Mouse (Mus musculus) retina, postnatal 7 days (tissue): Measurements from ENCODE around the gene Tdrkh.

ENCODE experiments used
- DNase-seq: peaks from one replicate; pipeline ENCODE4 v3.0.0-alpha.2; 2012; ENCODE audit warnings: low read depth, low spot score

The Tdrkh gene

DNA sequence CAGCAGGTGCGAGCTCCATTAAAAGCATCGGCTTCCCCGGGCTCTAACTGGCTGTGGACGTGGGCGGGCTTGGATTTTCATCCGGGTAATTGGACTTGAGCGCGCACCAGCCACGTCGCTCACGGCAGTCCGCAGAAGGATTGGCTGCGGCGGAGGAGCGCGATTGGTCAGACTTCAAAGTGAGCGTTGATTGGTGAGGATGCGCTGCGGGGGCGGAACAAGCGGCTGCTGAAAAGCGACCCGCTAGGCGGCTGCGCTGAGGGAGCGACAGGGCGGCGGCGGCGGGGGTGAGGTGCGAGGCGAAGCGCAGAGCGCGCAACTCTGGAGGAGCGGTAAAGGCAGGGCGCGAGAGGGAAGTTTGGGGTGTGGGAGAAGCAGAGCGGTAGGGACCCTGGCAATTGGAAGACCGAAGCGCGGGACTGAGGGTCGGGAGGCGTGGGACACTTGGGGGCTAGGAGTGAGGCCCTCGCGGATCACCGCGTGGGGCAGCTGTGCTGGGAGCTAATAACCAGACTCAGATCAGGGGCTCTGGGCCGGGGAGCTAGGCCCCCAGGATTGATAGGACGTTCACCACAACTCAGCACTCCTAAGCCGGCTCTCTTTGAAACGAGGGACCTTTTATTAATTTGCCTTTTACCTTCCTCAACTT is at the start of gene Tdrkh:
Gene Tdrkh, plus strand, starts transcription at position 243 of the 649 bp plus-strand sequence.
- DNase-seq = peak; percentile 95

DNA sequence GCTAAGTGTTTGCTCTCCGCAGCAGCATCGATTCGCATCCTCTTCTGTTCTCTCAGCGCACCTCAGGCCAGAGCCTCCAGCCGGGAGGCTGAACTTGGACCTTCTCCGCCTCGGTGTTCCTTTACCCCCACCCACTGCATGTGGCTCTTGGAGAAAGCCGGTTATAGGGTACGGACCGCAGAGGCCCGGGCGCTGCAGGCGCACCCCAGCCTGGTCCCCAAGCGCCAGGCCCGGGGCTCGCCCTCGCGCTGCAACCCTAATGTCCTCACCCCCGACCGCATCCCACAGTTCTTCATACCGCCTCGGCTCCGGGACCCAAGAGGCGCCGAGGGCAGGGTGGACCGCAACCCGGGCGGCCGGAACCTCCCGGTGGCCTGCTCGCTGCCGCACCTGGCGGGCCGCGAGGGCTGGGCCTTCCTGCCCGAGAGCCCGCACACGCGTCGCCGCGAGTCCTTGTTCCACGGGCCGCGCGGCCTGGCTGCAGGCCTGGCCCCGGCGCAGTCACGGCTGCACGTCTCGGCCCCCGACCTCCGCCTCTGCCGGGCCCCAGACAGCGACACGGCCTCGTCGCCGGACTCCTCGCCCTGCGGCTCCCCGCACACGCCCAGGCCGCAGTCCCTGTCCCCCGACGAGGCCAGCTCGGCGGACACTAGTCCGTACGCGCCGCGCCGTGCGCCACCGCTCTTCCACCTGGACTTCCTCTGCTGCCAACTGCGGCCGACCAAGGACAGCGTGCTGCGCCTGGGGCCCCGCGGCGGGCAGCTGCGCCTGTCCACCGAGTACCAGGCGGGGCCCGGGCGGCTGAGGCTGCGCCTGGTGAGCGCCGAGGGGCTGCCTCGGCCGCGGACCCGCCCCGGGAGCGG is 49.6 kb upstream of the Tdrkh start:
- DNase-seq = peak; percentile 43

DNA sequence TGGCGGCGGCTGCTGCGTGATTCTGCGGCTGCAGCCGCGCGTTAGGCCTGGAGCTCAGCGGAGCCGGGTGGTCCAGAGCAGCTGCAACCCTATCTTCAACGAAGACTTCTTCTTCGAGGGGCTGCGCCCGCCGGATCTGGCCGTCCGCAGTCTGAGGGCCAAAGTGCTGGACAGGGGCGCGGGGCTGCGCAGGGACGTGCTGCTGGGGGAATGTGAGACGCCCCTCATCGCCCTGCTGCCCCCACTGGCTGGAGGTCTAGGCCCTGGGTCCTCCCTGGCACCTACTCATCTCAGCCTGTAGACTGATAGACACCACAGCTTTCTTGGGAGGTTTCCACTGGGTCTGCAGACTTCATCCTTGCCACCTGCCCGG is 48.9 kb upstream of the Tdrkh start:
- DNase-seq = no peak

DNA sequence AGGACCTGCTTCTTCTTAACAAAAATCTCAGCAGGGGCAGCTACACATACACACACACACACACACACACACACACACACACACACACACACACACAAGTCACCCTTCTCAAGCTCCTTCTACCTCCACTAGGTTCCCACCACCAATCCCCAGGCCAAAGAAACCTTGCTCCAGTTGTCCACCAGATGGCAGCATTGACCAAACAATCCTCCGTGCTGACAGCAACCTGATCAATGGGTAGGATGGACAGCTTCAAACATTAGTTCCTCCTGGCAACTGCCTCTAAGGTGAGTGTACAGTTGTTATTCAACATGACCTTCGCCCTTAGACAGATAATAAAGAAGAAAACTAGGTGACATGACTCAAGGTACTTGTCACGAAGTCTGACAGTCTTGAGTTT is 46.3 kb upstream of the Tdrkh start:
- peak; percentile 85 for DNase-seq

DNA sequence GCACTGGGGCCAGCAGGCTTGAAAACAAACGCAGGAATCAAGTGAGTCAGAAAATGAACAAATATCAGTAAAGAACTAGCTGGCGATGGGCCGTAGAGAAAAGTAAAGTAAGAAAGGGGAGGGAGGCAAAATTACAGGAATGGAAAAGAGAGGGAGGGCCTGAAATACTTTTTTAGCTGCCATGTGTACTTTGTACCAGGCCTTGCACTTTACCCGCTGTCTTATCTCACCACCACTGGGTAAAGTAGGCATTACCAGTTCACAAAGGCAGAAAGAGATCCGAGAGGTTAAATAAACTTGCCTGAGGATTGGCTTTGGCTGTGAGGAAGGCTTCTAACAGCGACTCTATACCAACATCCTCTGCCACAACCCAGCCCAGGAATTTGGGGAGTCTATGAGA is 45.6 kb upstream of the Tdrkh start:
- no peak for DNase-seq

DNA sequence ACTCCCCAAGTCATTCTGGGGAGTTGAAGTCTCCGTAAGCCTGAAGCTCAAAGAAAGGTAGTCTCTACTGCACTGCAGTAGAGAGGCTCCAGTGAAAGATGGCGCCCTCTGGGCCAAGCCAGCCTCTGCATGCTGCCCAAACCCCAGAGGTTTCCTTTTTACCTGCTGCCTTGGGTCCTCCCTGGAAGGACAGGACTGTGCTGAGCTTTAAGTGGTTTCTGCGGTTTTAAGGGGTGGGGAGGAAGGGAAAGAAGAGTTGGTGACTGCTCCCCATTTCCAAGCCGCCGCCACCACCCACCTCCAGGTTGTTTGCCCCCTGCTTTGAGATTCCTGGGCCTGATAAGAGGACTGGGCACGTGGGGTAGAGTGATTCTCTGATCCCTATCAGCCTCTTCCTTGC is 44.4 kb upstream of the Tdrkh start:
- DNase-seq = no peak

DNA sequence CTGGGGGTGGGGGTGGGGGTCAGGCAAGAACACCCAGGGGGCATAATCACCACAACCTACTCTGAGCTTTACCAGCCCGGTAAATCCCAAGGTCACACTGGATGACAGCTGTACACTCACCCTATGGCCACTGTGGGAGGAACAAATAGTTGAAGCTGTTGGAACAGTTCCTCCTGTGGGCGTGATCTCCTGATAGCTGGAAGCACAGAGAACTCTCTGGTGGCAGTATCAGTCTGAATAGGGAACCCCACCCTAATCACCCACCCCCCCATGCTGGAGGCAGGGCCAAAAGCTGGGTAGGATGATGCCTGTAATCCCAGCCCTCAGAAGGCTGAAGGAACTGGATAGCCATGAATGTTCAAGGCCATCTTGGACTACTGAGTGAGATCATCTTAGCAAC is 43.4 kb upstream of the Tdrkh start:
- DNase-seq = no peak

DNA sequence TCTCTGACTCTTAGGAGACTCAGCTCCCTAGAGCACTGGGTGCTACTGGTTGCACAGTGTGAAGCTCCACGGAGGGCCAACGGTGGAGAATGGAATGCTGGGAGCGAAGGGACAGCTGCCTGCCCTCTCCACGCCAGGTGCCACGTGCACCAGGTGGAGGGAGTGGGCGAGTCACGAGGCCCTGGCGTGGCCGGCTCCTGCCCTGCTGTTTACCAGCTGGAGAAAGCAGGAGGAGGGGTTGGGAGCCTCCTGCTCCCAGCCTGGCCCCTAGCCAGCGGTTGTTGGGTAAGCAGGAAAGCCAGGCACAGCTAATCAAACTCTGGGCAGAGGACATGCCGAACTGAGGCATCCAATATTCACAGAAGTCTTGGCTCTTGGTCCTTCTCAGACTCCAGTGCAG is 41.4 kb upstream of the Tdrkh start:
- DNase-seq = peak; percentile 71

DNA sequence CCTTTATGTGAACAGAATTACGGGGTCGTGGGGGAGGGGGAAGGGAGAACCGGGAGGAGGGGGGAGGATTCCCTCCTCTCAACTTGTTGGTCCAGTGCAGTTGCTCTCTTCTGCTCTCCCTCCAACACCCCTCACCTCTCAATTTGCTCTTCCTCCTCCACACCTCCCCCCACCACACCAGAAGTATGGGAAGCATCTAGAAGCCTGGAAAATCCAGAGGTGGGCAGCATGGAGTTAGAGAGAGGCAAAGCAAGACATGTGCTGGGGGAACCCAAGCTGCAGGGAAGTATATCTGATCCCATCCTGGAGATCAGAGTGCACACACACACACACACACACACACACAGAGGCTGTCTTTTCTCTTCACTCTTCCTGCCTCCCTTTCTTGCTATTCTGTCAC is 41.0 kb upstream of the Tdrkh start:
- no peak for DNase-seq

DNA sequence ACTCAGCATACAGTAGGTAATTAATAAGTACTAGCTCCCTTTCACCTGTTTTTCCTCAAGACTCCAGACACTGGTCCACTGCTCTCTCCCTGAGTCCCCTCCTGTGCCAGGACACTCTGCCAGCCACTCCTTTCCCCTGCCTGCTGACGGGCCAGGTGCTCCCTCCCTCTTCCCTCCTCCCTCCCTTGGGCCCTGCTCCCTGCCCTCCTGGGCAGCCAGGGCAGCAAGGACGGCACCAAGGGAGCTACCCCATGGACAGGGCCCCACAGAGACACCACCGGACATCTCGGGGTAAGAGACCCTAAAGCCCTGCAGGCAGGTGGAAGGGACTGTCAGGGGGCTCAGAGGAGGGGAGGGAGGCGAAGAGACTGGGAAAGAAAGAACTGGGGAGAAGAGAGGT is 40.4 kb upstream of the Tdrkh start, which contains the start of gene Rorc:
Gene Rorc, plus strand, starts transcription at position 154 of the 400 bp plus-strand sequence.
- no peak for DNase-seq

DNA sequence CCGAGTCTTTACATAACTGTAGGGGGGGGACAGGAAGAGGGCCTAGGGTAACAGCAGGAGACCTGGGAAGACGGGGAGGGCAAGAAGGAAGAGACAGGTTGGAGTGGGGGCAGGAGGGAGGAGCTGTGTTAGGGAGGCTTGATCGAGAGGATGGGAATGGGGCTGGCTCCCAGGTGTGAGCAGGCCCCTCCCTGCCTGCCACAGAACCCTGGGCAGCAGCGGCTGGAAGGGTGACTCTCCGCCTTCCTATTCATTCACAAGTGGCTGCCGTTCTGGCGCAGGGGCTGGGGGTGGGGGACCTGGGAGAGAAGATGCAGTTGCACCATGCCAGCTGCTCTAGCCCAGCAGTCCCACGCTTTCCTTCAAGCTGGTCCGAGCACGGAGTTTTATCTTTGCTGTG is 40.0 kb upstream of the Tdrkh start:
- DNase-seq = no peak

DNA sequence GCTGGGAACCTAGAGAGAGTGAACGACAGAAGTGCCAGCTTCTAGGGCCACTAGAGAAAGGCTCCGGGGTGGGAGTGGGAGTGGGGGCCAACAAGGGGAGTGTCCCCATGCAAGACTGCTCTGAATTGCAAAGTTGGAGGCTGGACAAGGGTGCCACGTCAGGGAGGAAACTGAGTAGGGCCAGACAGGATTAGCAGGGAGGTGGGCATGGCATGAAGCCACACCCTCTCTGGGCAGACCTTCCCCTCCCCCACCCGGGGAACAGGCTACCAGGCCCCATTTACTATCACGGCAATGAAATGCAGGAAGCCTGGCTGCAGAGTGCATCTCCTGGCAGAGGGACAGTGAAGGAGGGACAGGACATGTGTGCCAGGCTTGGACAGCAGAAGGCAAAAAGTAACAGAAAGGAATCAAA is 39.5 kb upstream of the Tdrkh start:
- no peak for DNase-seq

DNA sequence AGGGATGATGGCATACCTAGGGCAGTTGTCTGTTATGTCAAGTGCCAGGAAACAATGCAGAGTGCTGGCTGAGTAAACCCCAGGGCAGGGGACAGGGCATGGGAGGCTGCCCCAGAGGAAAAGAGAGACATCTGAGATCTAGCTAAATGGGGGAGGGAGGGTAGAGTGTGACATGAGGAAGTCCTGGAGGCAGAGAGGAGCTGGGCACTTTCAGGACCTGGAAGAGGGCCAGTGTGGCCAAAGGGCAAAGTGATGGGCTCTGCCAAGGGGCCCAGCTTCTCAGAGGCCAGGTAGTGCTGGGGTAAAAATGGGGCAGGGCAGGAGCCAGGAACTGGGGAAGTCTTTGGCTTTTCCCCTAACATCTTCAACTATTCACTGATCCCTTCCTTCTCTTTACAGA is 38.4 kb upstream of the Tdrkh start:
- no peak for DNase-seq

DNA sequence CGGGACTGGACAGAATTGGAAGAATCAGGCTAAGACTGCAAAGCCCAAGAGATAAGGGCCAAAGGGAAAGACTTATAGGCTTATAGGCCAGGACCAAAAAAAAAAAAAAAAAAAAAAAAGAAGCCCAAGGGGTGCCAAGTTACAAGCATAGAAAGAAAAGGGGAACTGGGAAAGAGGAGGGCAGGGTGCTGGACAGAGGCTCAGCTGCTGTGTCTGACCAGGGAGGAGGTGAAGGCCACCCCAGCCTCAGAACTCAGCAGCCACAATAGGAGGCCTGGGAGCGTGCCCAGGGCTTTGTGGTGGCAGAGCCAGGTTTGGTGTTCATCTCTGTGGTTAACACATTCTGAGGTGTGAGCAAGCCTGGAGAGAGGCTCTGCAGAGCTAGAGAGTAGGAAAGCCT is 37.9 kb upstream of the Tdrkh start:
- no peak for DNase-seq

DNA sequence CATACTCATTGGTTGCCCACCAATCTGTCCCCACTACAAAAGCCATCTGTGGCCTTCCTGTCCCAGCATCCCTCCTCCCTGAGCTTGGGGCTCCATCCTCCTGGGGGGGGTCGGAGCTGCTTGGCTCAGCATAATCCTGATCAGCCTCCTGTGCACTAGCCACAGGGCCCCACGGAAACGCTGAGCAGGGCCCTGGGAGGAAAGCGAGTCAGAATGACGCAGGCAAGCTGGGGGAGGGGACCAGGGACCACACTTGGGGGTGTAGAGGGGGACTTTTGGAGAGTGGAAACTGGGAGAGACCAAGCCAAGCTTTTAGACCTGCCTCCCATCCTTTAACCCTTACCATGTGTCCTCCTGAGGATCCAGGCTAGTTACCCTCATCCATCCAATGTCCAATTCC is 37.2 kb upstream of the Tdrkh start:
- no peak for DNase-seq

DNA sequence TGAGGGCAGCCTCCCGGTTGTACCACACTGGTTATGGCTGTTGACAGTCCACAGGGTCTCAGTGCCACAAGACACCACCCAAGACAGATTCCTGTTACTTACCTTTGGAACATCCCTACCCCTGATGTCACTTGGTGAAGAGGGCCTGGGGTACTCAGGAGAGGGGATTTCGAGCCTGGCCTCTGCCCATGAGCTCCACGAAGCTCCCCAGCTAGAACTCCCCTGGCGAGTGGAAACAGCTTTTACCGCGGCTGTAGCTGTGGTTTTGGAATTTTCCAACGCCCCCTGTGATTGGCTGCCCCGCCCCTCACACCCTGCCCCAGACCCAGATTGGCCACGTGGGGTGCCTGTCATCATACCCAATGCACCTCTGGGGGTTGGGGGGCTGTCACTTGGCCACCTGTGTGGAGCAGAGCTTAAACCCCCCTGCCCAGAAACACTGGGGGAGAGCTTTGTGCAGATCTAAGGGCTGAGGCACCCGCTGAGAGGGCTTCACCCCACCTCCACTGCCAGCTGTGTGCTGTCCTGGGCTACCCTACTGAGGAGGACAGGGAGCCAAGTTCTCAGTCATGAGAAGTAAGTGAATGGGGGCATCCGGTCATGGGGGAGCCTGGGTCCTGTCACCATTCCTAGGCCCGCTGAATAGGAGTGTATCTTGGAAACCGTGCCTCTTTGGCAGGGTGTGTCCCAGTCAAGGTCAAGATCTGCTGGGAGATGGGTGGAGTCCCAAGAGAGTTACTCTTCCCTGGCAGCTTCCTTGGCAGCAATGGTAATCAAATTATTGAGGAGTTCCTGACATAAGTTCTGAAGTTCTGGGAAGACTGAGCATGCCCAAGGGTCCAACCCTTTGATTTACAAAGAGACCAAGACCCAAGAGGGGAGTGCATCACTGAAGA is 35.8 kb upstream of the Tdrkh start:
- DNase-seq = no peak

DNA sequence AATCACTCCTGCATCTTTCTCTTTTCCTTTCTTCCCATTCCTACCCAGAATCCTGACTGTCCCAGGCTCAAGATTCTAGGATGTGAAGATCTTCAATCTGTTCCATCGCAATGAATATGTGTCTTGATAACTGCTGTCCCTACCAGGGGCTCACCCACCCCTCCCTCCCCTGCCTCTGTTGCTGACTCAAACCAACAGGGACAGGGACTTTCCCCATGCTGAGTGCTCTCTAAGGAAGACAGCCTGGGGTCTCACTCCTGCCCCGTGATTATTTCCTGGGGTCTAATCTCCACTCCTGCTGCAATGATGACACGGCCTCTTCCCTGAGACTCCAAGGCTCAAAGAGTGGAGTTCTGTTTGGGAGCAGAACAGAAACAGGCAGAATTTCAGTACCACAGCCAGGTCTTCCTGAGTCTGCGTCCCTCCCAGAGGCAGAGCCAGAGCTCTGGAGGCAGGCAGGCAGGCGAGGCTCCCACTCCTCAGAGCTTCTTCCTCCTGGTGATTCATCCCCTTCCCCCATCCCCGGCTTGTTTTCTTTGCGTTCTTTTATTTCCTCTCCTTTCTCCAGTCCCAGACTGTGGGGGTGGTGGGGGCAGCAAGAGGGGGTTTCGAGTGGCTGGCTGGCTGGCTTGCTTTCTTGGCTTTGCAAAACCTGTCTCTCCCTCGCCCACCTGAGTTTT is 33.1 kb upstream of the Tdrkh start:
- no peak for DNase-seq

DNA sequence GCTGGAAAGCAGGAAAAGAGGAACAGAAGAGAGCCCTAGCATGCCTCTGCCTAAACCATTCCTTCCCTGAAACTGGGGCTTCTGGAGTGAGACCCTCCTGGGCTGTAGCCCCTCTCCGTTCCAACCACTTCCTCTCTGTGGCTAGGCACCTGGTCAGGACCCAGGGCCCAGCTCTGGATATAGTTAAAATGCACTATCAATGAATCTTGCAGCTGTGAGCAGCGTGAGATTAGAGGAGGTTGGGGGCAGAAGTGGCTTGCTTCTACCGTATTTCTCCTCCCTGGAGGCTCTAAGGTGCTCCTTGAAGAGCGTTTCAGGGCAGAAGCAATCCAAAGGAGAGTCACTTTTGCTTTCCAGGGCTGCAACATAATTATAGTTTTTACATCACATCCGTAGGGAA is 30.8 kb upstream of the Tdrkh start:
- no peak for DNase-seq

DNA sequence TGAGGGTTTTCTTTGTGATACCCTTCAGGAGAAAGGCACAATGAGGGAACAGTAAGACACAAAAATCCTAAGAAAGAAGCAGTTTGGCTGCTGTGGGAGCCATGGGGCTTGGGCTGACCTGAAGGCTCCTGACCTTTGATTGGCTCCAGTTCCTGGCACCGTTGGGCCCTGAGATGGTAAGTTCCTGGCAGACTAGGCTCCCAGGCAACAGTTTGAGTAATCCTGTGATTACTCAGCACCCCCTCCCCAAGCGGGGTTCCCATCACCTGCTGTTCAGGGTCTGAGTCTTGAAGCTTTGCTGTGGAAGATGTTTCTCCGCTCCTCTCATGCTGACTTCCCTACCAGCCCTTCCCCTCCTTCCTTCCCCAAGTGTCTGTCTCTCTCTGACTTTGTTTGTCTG is 29.6 kb upstream of the Tdrkh start:
- no peak for DNase-seq

DNA sequence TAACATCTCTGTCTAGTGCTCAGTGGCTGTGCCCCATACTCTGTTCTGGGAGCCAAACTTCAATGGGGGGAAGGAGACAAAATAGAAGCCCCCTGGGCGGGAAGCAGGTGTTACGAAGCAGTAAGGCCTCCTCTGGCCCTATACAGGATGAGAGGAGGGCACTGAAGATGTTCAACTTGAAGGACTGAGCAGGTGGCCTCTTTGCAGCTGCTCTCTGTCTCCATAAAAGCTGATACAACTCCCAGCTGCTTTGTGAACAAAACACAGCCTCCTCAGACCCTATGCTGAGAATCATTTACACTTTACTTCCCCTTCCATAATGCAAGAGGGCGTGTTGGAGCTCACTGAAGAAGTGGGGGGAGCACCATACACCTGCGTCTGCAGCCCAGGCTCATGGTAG is 26.4 kb upstream of the Tdrkh start:
- no peak for DNase-seq

DNA sequence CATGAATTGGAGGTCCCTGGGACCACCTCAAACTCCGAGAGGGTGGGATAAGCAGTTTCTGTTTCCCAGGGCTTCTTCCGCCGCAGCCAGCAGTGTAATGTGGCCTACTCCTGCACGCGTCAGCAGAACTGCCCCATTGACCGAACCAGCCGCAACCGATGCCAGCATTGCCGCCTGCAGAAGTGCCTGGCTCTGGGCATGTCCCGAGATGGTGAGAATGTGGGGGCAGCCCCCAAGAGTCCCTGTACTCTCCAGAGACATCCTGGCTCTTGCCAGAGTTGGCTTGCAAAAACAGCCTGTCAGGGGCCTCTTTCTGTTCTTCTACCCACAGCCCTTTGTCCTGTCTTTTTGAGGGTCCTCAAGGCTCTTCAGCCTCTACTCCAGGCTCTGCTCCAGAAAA is 25.7 kb upstream of the Tdrkh start:
- no peak for DNase-seq

DNA sequence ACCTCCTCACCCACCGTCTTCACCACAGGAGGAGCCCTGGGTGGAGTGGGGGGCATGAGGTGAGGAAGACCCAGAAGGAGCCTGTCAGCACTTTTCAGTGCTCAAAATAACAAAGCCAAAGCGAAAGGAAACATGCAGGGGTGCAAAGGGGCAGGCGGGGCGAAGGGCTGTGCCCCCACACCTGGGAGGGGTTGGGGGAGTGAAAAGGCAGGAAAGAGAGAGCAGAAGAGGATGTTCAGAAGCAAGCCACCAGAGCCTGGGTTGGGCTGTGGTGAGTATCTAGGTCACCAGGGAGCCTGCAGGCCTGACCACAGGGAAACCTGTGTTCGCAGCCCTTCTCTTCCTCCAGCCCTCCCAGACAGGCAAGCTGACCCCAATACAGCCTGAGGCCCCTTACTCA is 25.0 kb upstream of the Tdrkh start:
- DNase-seq = no peak
